ENCODE assay signal across 20 mouse cellular contexts in genomic region chr11:103066191-103067050, GRCm38 (mm10). TPM values are rescaled to one million over a fixed set of nuclear protein-coding genes. Genes with fewer than 3 reads are reported as not detected.
DNase-seq lines count a peak whose midpoint lies in the region; TF ChIP-seq lines count a peak whose summit lies in the region.
"Had no signal": no experiment of that assay in that cellular context is flagged by ENCODE, and none has a peak within 500 bp of the region (broad histone marks: within the 10 kb centered on the region; RNA-seq: fewer than 3 reads in every experiment).

No protein-coding gene starts in this region.

- no peak for TF ChIP-seq POLR2A in heart, adult 2 months (IDR thresholded peaks at IDR 0.05; ENCODE audit: insufficient read depth, low read depth, low read length)
- TF ChIP-seq POLR2A in myocyte (IDR thresholded peaks at IDR 0.05; ENCODE audit: insufficient read length, low read depth), result no peak

- H3K27me3 ChIP-seq in heart, adult 2 months (ENCODE audit: control insufficient read depth, insufficient read depth, low read length), result no peaks in the 10 kb centered on the region
- no peaks in the 10 kb centered on the region for H3K27me3 ChIP-seq in myocyte (ENCODE audit: control insufficient read depth, insufficient read depth, insufficient read length)
- H3K27me3 ChIP-seq: forebrain, embryonic 15.5 days; liver, embryonic 13.5 days; neural tube, embryonic 13.5 days had no signal

- peak overlapping the region; percentile 47 for H3K27ac ChIP-seq in heart, adult 2 months
- H3K27ac ChIP-seq: forebrain, embryonic 15.5 days; hindbrain, embryonic 10.5 days; limb, embryonic 10.5 days; liver, embryonic 13.5 days; macrophage; neural tube, embryonic 13.5 days had no signal

- intact Hi-C loops in heart, adult 2 months (cut with DNase I), result no loop called here

- no peak overlapping the region for H3ac ChIP-seq in myocyte (ENCODE audit: control insufficient read depth, insufficient read length)

- no peak for DNase-seq in heart, adult 2 months
- DNase-seq in heart, adult 18-20 months, result no peak
- DNase-seq in kidney, adult 9 months, result peak; percentile 55
- DNase-seq in kidney, postnatal 10 days, result no peak
- peak; percentile 6 for DNase-seq in ovary, postnatal 36 days (ENCODE audit: low spot score)
- no peak for DNase-seq in ovary, adult 18-20 months (ENCODE audit: low spot score)
- DNase-seq: cerebellum, postnatal 14 days; embryo, embryonic 11 days; liver, embryonic 13.5 days; right cerebral cortex, postnatal 4 days; thymus, postnatal 25 days had no signal

- TF ChIP-seq EP300 in heart, adult 2 months (IDR thresholded peaks at IDR 0.05; ENCODE audit: insufficient read depth, low read depth, low read length), result no peak

- peaks cover 10% of the 10 kb centered on the region for H3K4me1 ChIP-seq in heart, adult 2 months (ENCODE audit: control insufficient read depth, insufficient read depth, low read length)
- H3K4me1 ChIP-seq: forebrain, embryonic 15.5 days; hindbrain, embryonic 10.5 days; limb, embryonic 10.5 days; liver, embryonic 13.5 days; neural tube, embryonic 13.5 days had no signal

- H3K9ac ChIP-seq in heart, adult 2 months (ENCODE audit: low read depth, low read length), result no peak overlapping the region
- H3K9ac ChIP-seq: forebrain, embryonic 15.5 days; liver, embryonic 13.5 days; neural tube, embryonic 13.5 days had no signal

- WGBS in heart, adult 2 months, result 82% methylated on average over 14 of the region's 14 CpGs

- no peaks in the 10 kb centered on the region for H3K79me2 ChIP-seq in heart, adult 2 months (replicated peaks; ENCODE audit: control insufficient read depth, insufficient read depth, low read length)
- no peaks in the 10 kb centered on the region for H3K79me2 ChIP-seq in myocyte (ENCODE audit: control insufficient read depth, insufficient read depth)

- TF ChIP-seq CTCF in heart, adult 2 months (IDR thresholded peaks at IDR 0.05), result no peak

- peak overlapping the region; percentile 63 for H3K4me2 ChIP-seq in myocyte (ENCODE audit: low read depth)
- H3K4me2 ChIP-seq: forebrain, embryonic 15.5 days; liver, embryonic 13.5 days; midbrain, embryonic 11.5 days; neural tube, embryonic 13.5 days had no signal

- no peak overlapping the region for H3K4me3 ChIP-seq in heart, adult 2 months
- no peak overlapping the region for H3K4me3 ChIP-seq in myocyte
- H3K4me3 ChIP-seq: forebrain, embryonic 15.5 days; hindbrain, embryonic 10.5 days; limb, embryonic 10.5 days; liver, embryonic 13.5 days; neural tube, embryonic 13.5 days had no signal

- peaks cover 6% of the 10 kb centered on the region for H3K36me3 ChIP-seq in heart, adult 2 months (ENCODE audit: control insufficient read depth, insufficient read depth, low read length)
- H3K36me3 ChIP-seq in myocyte (ENCODE audit: control insufficient read depth, insufficient read depth), result peaks cover 71% of the 10 kb centered on the region

TF ChIP-seq in myocyte, 11 proteins besides CTCF, POLR2A, EP300 and RAD21:
- peak; percentile 3 for TF ChIP-seq TCF12 (IDR thresholded peaks at IDR 0.05; ENCODE audit: insufficient read depth, poor library complexity, severe bottlenecking)
- no peak for TF ChIP-seq REST (IDR thresholded peaks at IDR 0.05; ENCODE audit: insufficient read depth, insufficient read length)
- peak in 1 of 3 experiments; percentile 1 for TF ChIP-seq MYOD1 (IDR thresholded peaks at IDR 0.05; ENCODE audit: control insufficient read depth in 1 of 3, insufficient read length in 2 of 3, low read depth in 2 of 3)
- no peak for TF ChIP-seq MYOG (IDR thresholded peaks at IDR 0.05; ENCODE audit: control insufficient read depth in 1 of 3, insufficient read depth in 1 of 3, insufficient read length in 2 of 3, low read depth in 2 of 3)
- TF ChIP-seq E2F4 (IDR thresholded peaks at IDR 0.05; ENCODE audit: insufficient read depth), result no peak
- no peak for TF ChIP-seq USF1 (IDR thresholded peaks at IDR 0.05; ENCODE audit: low read depth)
- peak; percentile 70 for TF ChIP-seq POLR2AphosphoS2 (IDR thresholded peaks at IDR 0.05; ENCODE audit: insufficient read length, low read depth)

RNA-seq across cellular contexts. Expression of gene Plcd3, which starts 35.0 kb away (rescaled TPM):
- 10 to 100 TPM; 13.7 to 14.0 TPM for total RNA-seq in heart, adult 2 months (2021)
- 20.6 and 22.3 TPM in 2 replicates for polyA plus RNA-seq in heart, adult 2 months (2012; rRNA removed)
- 10 to 100 TPM; 11.0 to 14.5 TPM for total RNA-seq in heart, adult 18-20 months (2021)
- 20.6 TPM for polyA plus RNA-seq in myocyte (2012; fragmentation: generic; extraction: Trizol)
- total RNA-seq: monocyte, adult 5-6 weeks had no signal
- polyA plus RNA-seq: inflammation-experienced regulatory T-cells, adult 6 months; macrophage had no signal

RNA-seq across cellular contexts. Expression of gene Acbd4, which starts 35.1 kb away (rescaled TPM):
- total RNA-seq in heart, adult 2 months (2021), result 10 to 100 TPM; 27.8 to 38.1 TPM
- polyA plus RNA-seq in heart, adult 2 months (2012; rRNA removed), result 27.5 and 27.8 TPM in 2 replicates
- 10 to 100 TPM; 28.6 to 41.4 TPM for total RNA-seq in heart, adult 18-20 months (2021)
- 55.2 TPM for polyA plus RNA-seq in myocyte (2012; fragmentation: generic; extraction: Trizol)

RNA-seq across cellular contexts. Expression of gene Dcakd, which starts 38.3 kb away (rescaled TPM):
- 10 to 100 TPM; 69.3 to 75.0 TPM for total RNA-seq in heart, adult 2 months (2021)
- polyA plus RNA-seq in heart, adult 2 months (2012; rRNA removed), result 122 and 139 TPM in 2 replicates
- total RNA-seq in heart, adult 18-20 months (2021), result 10 to 100 TPM; 60.9 to 72.9 TPM
- 199 TPM for polyA plus RNA-seq in myocyte (2012; fragmentation: generic; extraction: Trizol)

RNA-seq across cellular contexts. Expression of gene Nmt1, which starts 38.4 kb away (rescaled TPM):
- 10 to 100 TPM; 60.5 to 67.2 TPM for total RNA-seq in heart, adult 2 months (2021)
- polyA plus RNA-seq in heart, adult 2 months (2012; rRNA removed), result 37.1 and 55.3 TPM in 2 replicates
- 10 to 100 TPM; 67.5 to 74.8 TPM for total RNA-seq in heart, adult 18-20 months (2021)
- 77.1 TPM for polyA plus RNA-seq in myocyte (2012; fragmentation: generic; extraction: Trizol)

RNA-seq across cellular contexts. Expression of gene Hexim1, which starts 49.6 kb away (rescaled TPM):
- 10 to 100 TPM; 18.2 to 19.3 TPM for total RNA-seq in heart, adult 2 months (2021)
- polyA plus RNA-seq in heart, adult 2 months (2012; rRNA removed), result 7.8 and 9.0 TPM in 2 replicates
- 10 to 100 TPM; 20.0 to 21.5 TPM for total RNA-seq in heart, adult 18-20 months (2021)
- 18.7 TPM for polyA plus RNA-seq in myocyte (2012; fragmentation: generic; extraction: Trizol)

Comparison
In these comparisons a context has a peak if more than half of its experiments do, and no peak if none do; other contexts are left out.
1. DNase-seq: peak in kidney, adult 9 months (single experiment) and ovary, postnatal 36 days (single experiment); none in heart, adult 2 months (0 of 2), heart, adult 18-20 months (0 of 2), kidney, postnatal 10 days (single experiment) and ovary, adult 18-20 months (single experiment).